Mouse (Mus musculus): ENCODE results near the gene Ly6g6c. TPM values are rescaled to one million over a fixed set of nuclear protein-coding genes. Genes with fewer than 3 reads are reported as not detected.

Ly6g6c gene
- total and polyA plus RNA-seq, 2 experiments, result not detected

- H3K4me3 ChIP-seq (ENCODE audit: insufficient read depth, low read depth, low read length), result peak overlapping the region; percentile 75
- peak overlapping the region; percentile 77 for H3K9ac ChIP-seq (ENCODE audit: low read depth, low read length)
- peak; percentile 33 for DNase-seq (ENCODE audit: extremely low read depth, low read depth, low spot score)
- peak overlapping the region; percentile 56 for H3K27ac ChIP-seq (replicated peaks; ENCODE audit: insufficient read depth, low read depth, low read length)
- WGBS, result 1% methylated on average over 27 of the region's 27 CpGs
- H3K79me2 ChIP-seq (ENCODE audit: control insufficient read depth, insufficient read depth, low read length), result no peaks in the 10 kb centered on the region
- H3K4me1 ChIP-seq (ENCODE audit: control insufficient read depth, insufficient read depth, low read length), result peaks cover 15% of the 10 kb centered on the region
- H3K36me3 ChIP-seq (ENCODE audit: control insufficient read depth, insufficient read depth, low read length), result peaks cover 8% of the 10 kb centered on the region; the same call in 1 of the 2 replicates
- H3K27me3 ChIP-seq (ENCODE audit: control insufficient read depth, insufficient read depth, low read length), result no peaks in the 10 kb centered on the region
- TF ChIP-seq POLR2A (IDR thresholded peaks at IDR 0.05; ENCODE audit: extremely low read depth, insufficient read depth, low read length) (no peak), CTCF (IDR thresholded peaks at IDR 0.05; ENCODE audit: low read depth, low read length) (no peak)
These were observed 14.9 kb upstream of the Ly6g6c start for GRCm38 (mm10) chr17:35050126-35050750.

DNA sequence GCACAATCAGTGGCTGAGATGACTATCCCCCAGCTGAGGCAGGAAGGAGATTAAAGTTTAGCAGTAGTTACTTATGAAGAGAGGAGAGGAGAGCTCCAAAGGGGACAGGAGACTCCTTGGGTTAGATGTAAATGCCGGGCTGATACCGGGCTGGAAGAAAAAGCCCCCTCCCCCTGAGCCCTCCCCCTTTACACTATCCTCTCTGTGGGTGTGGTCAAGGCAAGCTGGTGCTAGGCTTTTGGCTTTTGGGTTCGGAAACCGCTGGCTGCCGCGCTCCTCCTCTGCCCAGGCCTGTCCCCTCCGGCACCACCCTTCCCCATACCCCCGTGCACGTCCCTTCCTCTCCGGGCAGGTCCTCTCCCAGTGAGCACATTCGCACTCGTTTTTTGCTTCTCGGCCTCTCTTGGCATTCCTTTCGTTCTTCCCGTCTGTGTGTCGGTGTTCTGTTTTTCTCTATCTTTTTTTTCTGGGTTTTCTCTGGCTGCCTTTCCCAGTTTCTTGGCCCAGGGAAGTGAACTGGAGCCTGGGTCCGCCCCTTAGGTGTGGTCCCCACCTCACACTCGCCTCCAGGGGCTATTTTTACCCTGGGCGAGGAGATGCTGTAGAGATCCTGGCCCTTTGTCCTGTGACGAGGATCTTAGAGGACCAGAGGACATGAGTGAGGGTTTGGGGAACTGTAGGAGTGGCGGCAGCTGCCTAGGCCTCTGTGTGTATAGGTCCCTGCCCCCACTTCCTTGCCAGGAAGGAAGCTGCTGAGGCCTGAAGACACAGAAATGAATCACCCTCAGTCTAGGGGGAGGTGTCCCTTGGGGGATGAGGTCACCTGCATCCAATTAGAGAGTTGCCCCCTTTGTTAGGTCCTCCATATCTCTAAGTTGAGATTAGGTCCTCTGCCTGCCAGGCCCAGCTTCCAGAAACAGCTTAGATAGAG lies 13.8 kb upstream of the Ly6g6c start:
- Histone ChIP-seq H3K4me3 (ENCODE audit: insufficient read depth, low read depth, low read length) (peak overlapping the region; percentile 68), H3K79me2 (ENCODE audit: control insufficient read depth, insufficient read depth, low read length) (no peaks in the 10 kb centered on the region), H3K27ac (replicated peaks; ENCODE audit: insufficient read depth, low read depth, low read length) (peak overlapping the region; percentile 80), H3K27me3 (ENCODE audit: control insufficient read depth, insufficient read depth, low read length) (no peaks in the 10 kb centered on the region), H3K9ac (ENCODE audit: low read depth, low read length) (peak overlapping the region; percentile 78), H3K36me3 (ENCODE audit: control insufficient read depth, insufficient read depth, low read length) (peaks cover 9% of the 10 kb centered on the region; the same call in 1 of the 2 replicates), H3K4me1 (ENCODE audit: control insufficient read depth, insufficient read depth, low read length) (peaks cover 12% of the 10 kb centered on the region)
- TF ChIP-seq CTCF (IDR thresholded peaks at IDR 0.05; ENCODE audit: low read depth, low read length) (no peak), POLR2A (IDR thresholded peaks at IDR 0.05; ENCODE audit: extremely low read depth, insufficient read depth, low read length) (0 out of 2 replicates have a peak, but pooled peaks have one; percentile 26)
- WGBS, result 59% methylated on average over 21 of the region's 21 CpGs
- peak; percentile 42 for DNase-seq (ENCODE audit: extremely low read depth, low read depth, low spot score)

DNA sequence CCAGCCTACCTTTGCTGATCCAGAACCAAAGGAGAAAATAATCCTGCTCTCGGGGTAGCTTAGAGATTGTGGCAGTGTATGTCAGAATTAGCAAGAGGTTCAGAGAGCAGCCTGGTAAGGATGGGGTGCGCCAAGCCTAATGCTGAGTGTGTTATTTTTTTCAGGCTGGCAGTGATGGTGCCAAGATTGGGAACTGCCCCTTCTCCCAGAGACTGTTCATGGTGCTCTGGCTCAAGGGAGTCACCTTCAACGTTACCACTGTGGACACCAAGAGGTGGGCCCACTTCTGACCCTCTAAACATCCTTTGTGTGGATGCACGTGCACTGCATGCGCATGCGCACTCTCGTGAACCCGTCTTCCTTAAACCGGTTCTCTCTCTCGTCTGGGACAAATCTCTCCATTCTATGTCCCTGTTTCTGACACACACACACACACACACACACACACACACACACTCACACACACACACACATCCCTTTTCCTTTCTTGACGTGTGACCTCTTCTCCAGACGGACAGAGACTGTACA lies 12.9 kb upstream of the Ly6g6c start:
- WGBS, result 75% methylated on average over 12 of the region's 12 CpGs
- Histone ChIP-seq H3K79me2 (ENCODE audit: control insufficient read depth, insufficient read depth, low read length) (no peaks in the 10 kb centered on the region), H3K9ac (ENCODE audit: low read depth, low read length) (no peak overlapping the region; the same call in 1 of the 2 replicates), H3K27ac (replicated peaks; ENCODE audit: insufficient read depth, low read depth, low read length) (0 out of 2 replicates have a peak overlapping the region, but pooled peaks have one; percentile 17), H3K4me3 (ENCODE audit: insufficient read depth, low read depth, low read length) (no peak overlapping the region), H3K36me3 (ENCODE audit: control insufficient read depth, insufficient read depth, low read length) (peaks cover 10% of the 10 kb centered on the region; the same call in 1 of the 2 replicates), H3K4me1 (ENCODE audit: control insufficient read depth, insufficient read depth, low read length) (peaks cover 11% of the 10 kb centered on the region), H3K27me3 (ENCODE audit: control insufficient read depth, insufficient read depth, low read length) (no peaks in the 10 kb centered on the region)
- no peak for TF ChIP-seq CTCF (IDR thresholded peaks at IDR 0.05; ENCODE audit: low read depth, low read length)
- no peak for TF ChIP-seq POLR2A (IDR thresholded peaks at IDR 0.05; ENCODE audit: extremely low read depth, insufficient read depth, low read length)
- no peak for DNase-seq (ENCODE audit: extremely low read depth, low read depth, low spot score)

- WGBS, result 89% methylated on average over 7 of the region's 7 CpGs
- peaks cover 3% of the 10 kb centered on the region; the same call in 1 of the 2 replicates for H3K4me1 ChIP-seq (ENCODE audit: control insufficient read depth, insufficient read depth, low read length)
- no peak overlapping the region for H3K27ac ChIP-seq (replicated peaks; ENCODE audit: insufficient read depth, low read depth, low read length)
- H3K9ac ChIP-seq (ENCODE audit: low read depth, low read length), result no peak overlapping the region
- no peak for TF ChIP-seq POLR2A (IDR thresholded peaks at IDR 0.05; ENCODE audit: extremely low read depth, insufficient read depth, low read length)
- no peak for TF ChIP-seq CTCF (IDR thresholded peaks at IDR 0.05; ENCODE audit: low read depth, low read length)
- H3K36me3 ChIP-seq (ENCODE audit: control insufficient read depth, insufficient read depth, low read length), result peaks cover 11% of the 10 kb centered on the region; the same call in 1 of the 2 replicates
- H3K4me3 ChIP-seq (ENCODE audit: insufficient read depth, low read depth, low read length), result no peak overlapping the region
- H3K27me3 ChIP-seq (ENCODE audit: control insufficient read depth, insufficient read depth, low read length), result no peaks in the 10 kb centered on the region
- no peak for DNase-seq (ENCODE audit: extremely low read depth, low read depth, low spot score)
- no peaks in the 10 kb centered on the region for H3K79me2 ChIP-seq (ENCODE audit: control insufficient read depth, insufficient read depth, low read length)
These were observed 9.3 kb upstream of the Ly6g6c start for GRCm38 (mm10) chr17:35055691-35056495.

- no peak overlapping the region for H3K27ac ChIP-seq (replicated peaks; ENCODE audit: insufficient read depth, low read depth, low read length)
- no peak for TF ChIP-seq CTCF (IDR thresholded peaks at IDR 0.05; ENCODE audit: low read depth, low read length)
- TF ChIP-seq POLR2A (IDR thresholded peaks at IDR 0.05; ENCODE audit: extremely low read depth, insufficient read depth, low read length), result no peak
- peaks cover 11% of the 10 kb centered on the region; the same call in 1 of the 2 replicates for H3K36me3 ChIP-seq (ENCODE audit: control insufficient read depth, insufficient read depth, low read length)
- 87% methylated on average over 3 of the region's 3 CpGs for WGBS
- no peaks in the 10 kb centered on the region for H3K79me2 ChIP-seq (ENCODE audit: control insufficient read depth, insufficient read depth, low read length)
- H3K4me3 ChIP-seq (ENCODE audit: insufficient read depth, low read depth, low read length), result no peak overlapping the region
- H3K4me1 ChIP-seq (ENCODE audit: control insufficient read depth, insufficient read depth, low read length), result peaks cover 3% of the 10 kb centered on the region; the same call in 1 of the 2 replicates
- H3K9ac ChIP-seq (ENCODE audit: low read depth, low read length), result no peak overlapping the region
- DNase-seq (ENCODE audit: extremely low read depth, low read depth, low spot score), result no peak
- H3K27me3 ChIP-seq (ENCODE audit: control insufficient read depth, insufficient read depth, low read length), result no peaks in the 10 kb centered on the region
These were observed 8.1 kb upstream of the Ly6g6c start for GRCm38 (mm10) chr17:35057090-35057489.

Data from liver, adult 2 months (tissue).